Mouse (Mus musculus) intestine, embryonic 14.5 days (tissue): ENCODE results near the gene Psen1. TPM values are rescaled to one million over a fixed set of nuclear protein-coding genes. Genes with fewer than 3 reads are reported as not detected.

Source experiments
- ATAC-seq: fragments of 200-750 bp; cut with Nextera tagmentation; replicated peaks from 2 replicates; pipeline ENCODE4 v1.8.0; 2017; ENCODE audit warnings: low read depth, moderate number of reproducible peaks, moderate TSS enrichment, moderate library complexity; ENCODE audit not compliant: low FRiP score, low TSS enrichment
- DNase-seq: peaks from one replicate; pipeline ENCODE4 v3.0.0-alpha.2; 2018; ENCODE audit warnings: low spot score
- H3K27ac ChIP-seq: fragments of 300-500 bp; sonication (generic); 2 replicates; pipeline ENCODE4 v1.5.1; 2014; ENCODE audit warnings: low read depth, mild to moderate bottlenecking, control low read depth
- H3K27me3 ChIP-seq: fragments of 300-500 bp; sonication (generic); replicated peaks from 2 replicates; pipeline ENCODE4 v1.6.1; 2014; ENCODE audit warnings: low read length, control low read depth; ENCODE audit not compliant: control insufficient read depth, insufficient read depth
- H3K36me3 ChIP-seq: fragments of 300-500 bp; sonication (generic); 2 replicates; pipeline ENCODE4 v1.6.1; 2014; ENCODE audit warnings: low read length, control low read depth; ENCODE audit not compliant: control insufficient read depth, insufficient read depth
- H3K4me1 ChIP-seq: fragments of 300-500 bp; sonication (generic); replicated peaks from 2 replicates; pipeline ENCODE4 v1.6.1; 2014; ENCODE audit warnings: low read length, control low read depth, mixed read lengths; ENCODE audit not compliant: control insufficient read depth, insufficient read depth
- H3K4me2 ChIP-seq: fragments of 300-500 bp; sonication (generic); 2 replicates; pipeline ENCODE4 v1.6.1; 2014; ENCODE audit warnings: low read length
- H3K4me3 ChIP-seq: fragments of 300-500 bp; sonication (generic); 2 replicates; pipeline ENCODE4 v1.5.1; 2014; ENCODE audit warnings: low read depth, low read length, control low read depth, mixed read lengths
- H3K9ac ChIP-seq: fragments of 300-500 bp; sonication (generic); 2 replicates; pipeline ENCODE4 v1.6.1; 2014; ENCODE audit warnings: mild to moderate bottlenecking, low read length
- H3K9me3 ChIP-seq: fragments of 300-500 bp; sonication (generic); 2 replicates; pipeline ENCODE4 v1.6.1; 2016; ENCODE audit warnings: low read length, control low read depth; ENCODE audit not compliant: control insufficient read depth
- WGBS: fragments of 180-500 bp; shearing (Covaris S2); extraction: QIAGEN DNeasy Blood & Tissue Kit; methylation state at CpG from one replicate; pipeline ENCODE4 v1.1.7; 2014; 5-methylcytosine and 5-hydroxymethylcytosine counted together
- polyA plus RNA-seq: library from polyadenylated mRNA; unstranded; fragments of >200 nt; fragmentation: Nextera tagmentation; extraction: Ambion mirVana; gene quantifications from 2 replicates; pipeline ENCODE4 v1.2.1, GENCODE M21; 2014

The Psen1 gene
- polyA plus RNA-seq = 87.6 and 92.7 TPM in 2 replicates

DNA sequence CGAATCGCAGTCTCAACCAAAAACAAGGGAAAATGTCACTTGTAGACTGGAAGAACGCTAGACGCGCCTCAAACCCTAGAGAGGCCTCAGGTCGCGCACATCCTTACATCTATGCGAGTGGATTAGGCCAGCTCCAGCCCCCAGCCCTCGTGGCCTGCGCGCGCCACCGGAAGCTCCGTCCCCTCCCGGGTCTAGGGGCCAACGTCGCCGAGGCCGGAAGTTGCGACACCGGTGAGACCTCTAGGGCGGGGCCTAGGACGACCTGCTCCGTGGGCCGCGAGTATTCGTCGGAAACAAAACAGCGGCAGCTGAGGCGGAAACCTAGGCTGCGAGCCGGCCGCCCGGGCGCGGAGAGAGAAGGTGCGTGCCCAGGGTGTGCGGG is at the start of gene Psen1:
TSS of gene Psen1 (plus strand) at position 219 of the 382 bp plus-strand sequence.
- H3K27me3 ChIP-seq = no peaks in the 10 kb centered on the region
- peak within 1 kb of the TSS; percentile 93 for H3K27ac ChIP-seq
- no peaks in the 10 kb centered on the region for H3K9me3 ChIP-seq
- WGBS = under 1% methylated on average over 38 of the region's 38 CpGs
- peaks cover 14% of the 10 kb centered on the region for H3K4me1 ChIP-seq
- peak within 1 kb of the TSS; percentile 92 for H3K9ac ChIP-seq
- peak within 1 kb of the TSS; percentile 87 for H3K4me3 ChIP-seq
- DNase-seq = peak; percentile 94
- ATAC-seq = peak; percentile 98
- peak within 1 kb of the TSS; percentile 57 for H3K4me2 ChIP-seq
- H3K36me3 ChIP-seq = peaks cover 7% of the 10 kb centered on the region

DNA sequence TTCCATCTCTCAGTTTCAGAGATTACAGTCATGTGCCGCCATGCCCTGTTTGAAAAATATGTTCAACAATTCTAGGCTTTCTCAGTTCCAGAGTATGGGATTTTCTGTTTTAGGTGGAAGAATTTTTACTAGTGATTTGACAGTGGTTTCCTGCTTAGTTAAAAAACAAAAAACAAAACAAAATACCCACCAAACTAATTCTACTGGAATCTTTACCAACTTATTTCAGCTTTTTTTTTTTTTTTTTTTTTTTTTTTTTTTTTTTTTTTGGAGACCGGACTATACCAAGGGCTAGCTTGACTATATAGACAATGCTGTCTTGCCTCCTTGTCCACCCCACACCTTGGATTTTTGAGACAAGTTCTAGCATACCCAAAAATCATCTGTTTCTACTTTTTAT is 46.7 kb upstream of the Psen1 start:
- H3K27ac ChIP-seq = no peak overlapping the region
- H3K9ac ChIP-seq = no peak overlapping the region
- H3K4me2 ChIP-seq = no peak overlapping the region
- 97% methylated on average over 2 of the region's 2 CpGs for WGBS
- H3K9me3 ChIP-seq = no peaks in the 10 kb centered on the region
- DNase-seq = no peak
- no peak for ATAC-seq
- no peak overlapping the region for H3K4me3 ChIP-seq
- no peaks in the 10 kb centered on the region for H3K27me3 ChIP-seq
- H3K36me3 ChIP-seq = peaks cover 81% of the 10 kb centered on the region
- no peaks in the 10 kb centered on the region for H3K4me1 ChIP-seq

DNA sequence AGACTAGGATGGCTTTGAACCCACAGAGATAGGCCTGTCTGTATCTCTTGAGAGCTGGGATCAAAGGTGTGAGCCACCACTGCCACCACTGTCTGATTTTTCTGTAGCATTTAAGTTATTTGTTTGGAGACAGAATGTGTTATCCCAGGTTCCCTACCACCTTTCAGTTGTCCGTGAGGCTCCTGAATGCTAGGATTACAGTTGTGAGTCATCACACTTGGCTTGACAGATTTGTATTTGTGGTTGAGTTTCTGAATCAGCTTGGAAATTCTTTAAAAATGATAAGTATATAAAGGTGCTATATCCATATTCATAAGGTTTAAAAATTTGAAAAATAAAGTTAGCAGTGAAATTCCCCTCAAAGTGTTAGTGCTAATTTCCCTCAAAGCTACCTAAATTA is 44.8 kb upstream of the Psen1 start:
- H3K4me1 ChIP-seq = no peaks in the 10 kb centered on the region
- peaks cover 78% of the 10 kb centered on the region for H3K36me3 ChIP-seq
- no peaks in the 10 kb centered on the region for H3K27me3 ChIP-seq
- no peak overlapping the region for H3K4me2 ChIP-seq
- no peak overlapping the region for H3K27ac ChIP-seq
- H3K9ac ChIP-seq = no peak overlapping the region
- DNase-seq = no peak
- no peaks in the 10 kb centered on the region for H3K9me3 ChIP-seq
- WGBS = 87% methylated on average over 1 of the region's 1 CpGs
- no peak overlapping the region for H3K4me3 ChIP-seq
- no peak for ATAC-seq

DNA sequence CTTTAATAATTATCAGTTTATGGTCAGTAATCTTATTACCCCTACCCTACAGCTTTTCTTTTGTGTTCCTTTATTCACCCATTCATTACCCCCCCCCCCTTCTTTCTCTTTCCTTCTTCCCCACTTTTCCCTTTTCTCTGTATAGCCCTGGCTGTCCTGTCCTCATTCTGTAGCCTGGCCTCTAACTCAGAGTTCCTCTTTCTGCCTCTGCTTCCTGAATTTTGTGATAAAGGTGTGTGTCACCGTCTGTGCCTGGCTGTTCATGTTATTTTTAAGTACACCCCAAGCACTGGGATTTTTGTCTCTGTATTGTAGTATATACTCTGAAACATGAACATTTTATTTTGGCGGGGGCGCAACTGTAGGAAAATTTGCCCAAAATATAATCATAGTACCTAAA is 37.6 kb upstream of the Psen1 start:
- Histone ChIP-seq H3K4me3 (no peak overlapping the region), H3K27ac (no peak overlapping the region), H3K9ac (no peak overlapping the region), H3K9me3 (no peaks in the 10 kb centered on the region), H3K4me2 (no peak overlapping the region), H3K27me3 (no peaks in the 10 kb centered on the region), H3K36me3 (peaks cover 83% of the 10 kb centered on the region), H3K4me1 (no peaks in the 10 kb centered on the region)
- whole genome bisulfite sequencing = 93% methylated on average over 3 of the region's 3 CpGs
- ATAC-seq (no peak), DNase-seq (no peak)

DNA sequence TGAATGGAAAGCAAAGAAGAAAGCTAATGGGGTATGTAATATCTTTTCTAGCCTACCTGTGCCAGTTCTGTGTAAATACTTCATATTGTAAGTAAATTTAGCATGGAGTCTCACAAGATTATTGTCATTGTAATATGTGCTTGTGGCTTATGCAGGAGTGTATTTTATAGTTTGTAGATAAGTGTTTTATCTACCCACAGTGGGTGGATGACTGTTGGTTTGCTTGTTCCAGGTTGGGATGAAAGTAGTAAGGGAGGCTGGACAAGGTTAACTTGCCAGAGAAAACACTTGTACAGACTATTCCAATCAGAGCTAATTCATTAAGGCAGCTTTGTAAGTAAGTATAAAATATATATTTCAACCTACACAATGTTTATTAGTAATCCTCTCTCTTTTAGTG is 36.5 kb upstream of the Psen1 start:
- Histone ChIP-seq H3K36me3 (peaks cover 83% of the 10 kb centered on the region), H3K4me1 (no peaks in the 10 kb centered on the region)

DNA sequence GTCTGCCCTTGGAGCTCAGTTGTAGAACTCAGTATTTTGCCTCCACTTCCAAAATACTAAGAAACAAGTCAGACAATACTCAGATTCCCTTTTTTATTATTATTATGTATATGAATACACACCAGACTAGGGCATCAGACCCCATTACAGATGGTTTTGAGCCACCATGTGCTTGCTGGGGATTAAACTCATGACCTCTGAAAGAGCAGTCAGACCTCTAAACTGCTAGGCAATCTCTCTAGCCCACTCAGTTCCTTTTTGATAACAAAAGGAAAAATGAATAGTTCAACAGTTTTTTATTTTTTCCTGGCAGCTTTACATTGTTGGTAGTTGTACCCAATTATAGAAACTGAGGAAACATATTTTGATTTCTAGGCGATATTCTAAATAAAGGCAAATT is 2.5 kb upstream of the Psen1 start:
- H3K4me2 ChIP-seq = no peak overlapping the region
- H3K27me3 ChIP-seq = no peaks in the 10 kb centered on the region
- no peak overlapping the region for H3K9ac ChIP-seq
- ATAC-seq = no peak
- peaks cover 9% of the 10 kb centered on the region for H3K4me1 ChIP-seq
- no peak overlapping the region for H3K4me3 ChIP-seq
- H3K36me3 ChIP-seq = peaks cover 29% of the 10 kb centered on the region
- no peak overlapping the region for H3K27ac ChIP-seq
- 92% methylated on average over 1 of the region's 1 CpGs for WGBS
- no peaks in the 10 kb centered on the region for H3K9me3 ChIP-seq
- no peak for DNase-seq

More for the DNA sequence above, 36.5 kb upstream of the Psen1 start:
- Histone ChIP-seq H3K9me3 (no peaks in the 10 kb centered on the region), H3K4me2 (no peak overlapping the region), H3K27ac (no peak overlapping the region), H3K9ac (no peak overlapping the region), H3K27me3 (no peaks in the 10 kb centered on the region), H3K4me3 (no peak overlapping the region)
- no peak for DNase-seq
- no peak for ATAC-seq

DNA sequence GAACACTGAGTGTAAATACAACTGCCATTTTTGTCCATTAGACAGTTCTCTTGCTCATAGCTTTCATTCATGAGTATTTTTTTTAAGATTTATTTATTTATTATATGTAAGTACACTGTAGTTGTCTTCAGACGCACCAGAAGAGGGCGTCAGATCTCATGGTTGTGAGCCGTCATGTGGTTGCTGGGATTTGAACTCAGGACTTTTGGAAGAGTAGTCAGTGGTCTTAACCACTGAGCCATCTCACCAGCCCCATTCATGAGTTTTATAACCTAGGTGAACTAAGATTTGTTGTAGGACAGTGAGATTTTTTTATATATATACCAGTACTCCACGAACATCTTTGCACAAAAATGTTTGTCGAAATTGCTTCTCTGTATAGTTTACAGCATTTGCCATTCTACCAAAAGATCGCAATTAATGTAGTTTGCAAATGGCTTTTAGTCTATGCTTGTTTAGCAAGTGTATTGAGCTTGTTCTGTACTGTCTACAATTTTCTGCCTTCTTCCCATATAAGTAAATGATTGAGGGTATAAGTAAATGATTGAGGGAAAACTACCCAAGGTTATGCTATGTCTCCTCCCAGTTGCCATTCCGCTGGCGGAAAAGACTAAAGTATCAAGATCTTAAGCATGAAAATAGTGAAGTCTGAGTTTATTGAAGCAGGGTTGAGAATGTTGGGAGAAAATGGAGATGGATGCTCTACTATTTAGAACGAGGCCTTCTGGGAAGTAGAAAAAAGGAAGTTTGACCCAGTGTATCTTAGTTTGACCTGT is 1.2 kb upstream of the Psen1 start:
- ATAC-seq = no peak
- Histone ChIP-seq H3K36me3 (peaks cover 18% of the 10 kb centered on the region), H3K27ac (peak overlapping the region; percentile 93; the same call in 1 of the 2 replicates), H3K4me3 (no peak overlapping the region), H3K27me3 (no peaks in the 10 kb centered on the region), H3K4me2 (no peak overlapping the region), H3K4me1 (peaks cover 14% of the 10 kb centered on the region), H3K9me3 (no peaks in the 10 kb centered on the region), H3K9ac (no peak overlapping the region)
- DNase-seq = no peak
- WGBS = 88% methylated on average over 9 of the region's 9 CpGs

DNA sequence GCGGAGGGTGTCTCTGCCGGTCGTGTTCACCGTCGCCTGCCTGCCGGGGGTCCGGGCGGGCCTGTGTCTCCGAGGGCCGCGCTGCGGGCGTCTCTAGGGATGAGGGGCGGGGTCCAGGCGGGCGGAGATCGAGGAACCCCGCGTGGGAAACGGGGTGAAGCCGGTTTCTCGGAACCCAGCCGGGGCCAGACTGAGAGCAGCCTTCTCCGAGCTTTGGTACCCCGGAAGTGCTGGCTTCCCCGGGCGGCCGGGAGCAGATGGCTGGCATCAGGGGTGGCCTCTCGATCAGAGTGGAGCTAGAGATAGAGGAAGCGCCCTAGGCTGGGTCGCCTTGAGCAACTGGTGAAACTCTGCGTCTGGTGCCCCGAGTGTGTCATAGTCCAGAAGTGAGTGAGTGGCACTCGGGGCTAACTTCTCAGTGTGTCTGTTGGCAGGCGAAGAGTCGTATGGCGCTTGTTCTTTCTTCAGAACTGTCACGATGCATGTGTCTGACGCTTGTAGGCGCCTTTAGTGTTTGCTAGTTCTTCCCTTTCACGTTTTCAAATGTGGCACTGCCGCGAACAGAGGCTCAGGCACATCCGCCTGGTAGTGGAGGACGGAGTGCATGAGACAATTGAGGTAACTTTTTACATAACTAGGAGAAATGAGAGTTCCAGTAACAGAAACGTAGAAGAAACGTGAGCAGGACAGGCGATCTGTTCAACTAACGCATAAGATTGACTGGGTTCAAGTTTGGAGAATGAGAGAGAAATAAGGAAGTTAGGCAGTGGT is 549 bp downstream of the Psen1 start:
- no peaks in the 10 kb centered on the region for H3K27me3 ChIP-seq
- H3K27ac ChIP-seq = peak overlapping the region; percentile 93
- peak overlapping the region; percentile 92 for H3K9ac ChIP-seq
- H3K36me3 ChIP-seq = peaks cover 4% of the 10 kb centered on the region
- DNase-seq (no peak), ATAC-seq (peak; percentile 84)
- under 1% methylated on average over 49 of the region's 49 CpGs for WGBS
- peak overlapping the region; percentile 87 for H3K4me3 ChIP-seq
- peak overlapping the region; percentile 57 for H3K4me2 ChIP-seq
- peaks cover 14% of the 10 kb centered on the region for H3K4me1 ChIP-seq
- no peaks in the 10 kb centered on the region for H3K9me3 ChIP-seq
